Mouse (Mus musculus) heart, embryonic 13.5 days (tissue): ENCODE data around the gene Ect2. TPM values are rescaled to one million over a fixed set of nuclear protein-coding genes. Genes with fewer than 3 reads are reported as not detected.
A peak's percentile ranks its signal among the peaks of the same experiment; 100 is the strongest.

Source experiments
- ATAC-seq: fragments of 200-750 bp; cut with Nextera tagmentation; 2 replicates; pipeline ENCODE4 v1.8.0; 2017; ENCODE audit warnings: moderate TSS enrichment; ENCODE audit not compliant: insufficient number of reproducible peaks, low FRiP score, low TSS enrichment; ENCODE audit errors: extremely low read depth
- H3K27ac ChIP-seq: fragments of 300-500 bp; sonication (generic); replicated peaks from 2 replicates; pipeline ENCODE4 v1.5.1; 2015; ENCODE audit warnings: moderate library complexity, mild to moderate bottlenecking, inconsistent platforms
- H3K27me3 ChIP-seq: fragments of 300-500 bp; sonication (generic); replicated peaks from 2 replicates; pipeline ENCODE4 v1.6.1; 2015; ENCODE audit warnings: mild to moderate bottlenecking, inconsistent platforms
- H3K36me3 ChIP-seq: fragments of 300-500 bp; sonication (generic); 2 replicates; pipeline ENCODE4 v1.6.1; 2015; ENCODE audit warnings: mild to moderate bottlenecking, inconsistent platforms
- H3K4me1 ChIP-seq: fragments of 300-500 bp; sonication (generic); 2 replicates; pipeline ENCODE4 v1.6.1; 2015; ENCODE audit warnings: inconsistent platforms
- H3K4me2 ChIP-seq: fragments of 300-500 bp; sonication (generic); 2 replicates; pipeline ENCODE4 v1.6.1; 2015; ENCODE audit warnings: inconsistent platforms, mild to moderate bottlenecking, moderate library complexity
- H3K4me3 ChIP-seq: fragments of 300-500 bp; sonication (generic); 2 replicates; pipeline ENCODE4 v1.5.1; 2015; ENCODE audit warnings: moderate library complexity, mild to moderate bottlenecking, inconsistent platforms
- H3K9ac ChIP-seq: fragments of 300-500 bp; sonication (generic); 2 replicates; pipeline ENCODE4 v1.6.1; 2015; ENCODE audit warnings: inconsistent platforms, mild to moderate bottlenecking, moderate library complexity
- H3K9me3 ChIP-seq: fragments of 300-500 bp; sonication (generic); 2 replicates; pipeline ENCODE4 v1.6.1; 2016; ENCODE audit warnings: inconsistent platforms
- WGBS: fragments of 180-500 bp; shearing (Covaris S2); methylation state at CpG from one replicate; pipeline ENCODE4 v1.1.7; 2015; ENCODE audit warnings: mixed read lengths; 5-methylcytosine and 5-hydroxymethylcytosine counted together
- polyA plus RNA-seq: library from polyadenylated mRNA; unstranded; fragments of >200 nt; fragmentation: Nextera tagmentation; extraction: Ambion mirVana; gene quantifications from 2 replicates; pipeline ENCODE4 v1.2.1, GENCODE M21; 2015

Gene Ect2
- polyA plus RNA-seq, 1 experiment from 2014 or later: 39.2 TPM

DNA sequence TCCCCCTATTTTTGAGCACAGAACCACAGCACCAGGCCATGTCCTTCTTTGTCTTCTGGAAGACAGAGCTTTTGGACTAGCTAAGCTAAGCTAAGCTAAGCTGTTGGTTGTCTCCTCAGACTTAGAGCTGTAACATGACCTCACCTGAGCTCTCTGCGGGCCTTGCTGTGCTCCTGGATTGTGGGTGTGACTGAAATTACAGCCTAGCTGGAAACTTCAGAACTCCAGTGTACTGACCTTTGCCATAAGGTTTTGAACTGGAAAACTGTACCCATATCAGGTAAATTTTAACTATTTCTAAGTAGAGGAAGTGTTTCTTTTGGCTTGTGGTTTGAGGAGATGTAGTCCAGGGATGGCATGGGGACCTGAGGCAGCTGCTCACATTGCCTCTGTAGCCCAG is 34.7 kb upstream of the Ect2 start:
- Histone ChIP-seq H3K4me2 (no peak overlapping the region), H3K4me1 (peaks cover 50% of the 10 kb centered on the region), H3K9ac (no peak overlapping the region), H3K9me3 (no peaks in the 10 kb centered on the region), H3K27me3 (no peaks in the 10 kb centered on the region), H3K36me3 (0 out of 2 replicates have a peak, but pooled peaks cover 8% of the 10 kb centered on the region), H3K4me3 (no peak overlapping the region), H3K27ac (no peak overlapping the region)
- 73% methylated on average over 1 of the region's 1 CpGs for WGBS
- no peak for ATAC-seq

DNA sequence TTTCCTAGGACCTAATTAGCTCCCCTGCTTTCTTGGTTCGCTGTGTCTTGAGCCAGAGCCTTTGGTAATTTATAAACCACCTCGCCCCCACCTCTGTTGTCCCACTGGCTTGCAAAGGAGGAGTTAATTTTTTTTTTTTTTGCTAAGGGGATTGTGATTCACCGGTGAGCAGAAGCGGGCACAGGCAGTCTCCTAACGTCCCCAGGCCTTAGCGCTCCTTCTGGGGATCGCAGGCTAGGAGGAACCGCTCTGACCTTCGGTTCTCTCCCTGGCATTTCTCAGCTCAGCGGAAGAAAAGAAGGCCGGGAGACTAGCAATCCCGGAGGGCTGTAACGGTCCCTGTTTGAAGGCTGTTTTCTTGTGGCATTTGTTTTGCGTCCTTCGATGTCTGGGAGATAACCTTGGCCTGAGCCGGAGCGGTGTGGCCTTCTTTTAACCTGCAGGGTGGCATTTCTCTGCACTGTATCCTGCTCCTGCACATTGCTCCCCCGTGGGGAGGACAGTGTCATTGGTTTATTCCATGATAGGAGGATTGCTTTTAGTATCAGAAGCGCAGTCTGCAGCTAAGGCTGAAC is 30.0 kb upstream of the Ect2 start:
- Histone ChIP-seq H3K27ac (peak overlapping the region; percentile 59), H3K4me1 (peaks cover 8% of the 10 kb centered on the region; the same call in 1 of the 2 replicates), H3K9me3 (no peaks in the 10 kb centered on the region), H3K4me3 (peak overlapping the region; percentile 71), H3K27me3 (no peaks in the 10 kb centered on the region), H3K9ac (peak overlapping the region; percentile 84), H3K36me3 (0 out of 2 replicates have a peak, but pooled peaks cover 8% of the 10 kb centered on the region), H3K4me2 (peak overlapping the region; percentile 84)
- ATAC-seq: no peak
- 8% methylated on average over 19 of the region's 19 CpGs for WGBS

DNA sequence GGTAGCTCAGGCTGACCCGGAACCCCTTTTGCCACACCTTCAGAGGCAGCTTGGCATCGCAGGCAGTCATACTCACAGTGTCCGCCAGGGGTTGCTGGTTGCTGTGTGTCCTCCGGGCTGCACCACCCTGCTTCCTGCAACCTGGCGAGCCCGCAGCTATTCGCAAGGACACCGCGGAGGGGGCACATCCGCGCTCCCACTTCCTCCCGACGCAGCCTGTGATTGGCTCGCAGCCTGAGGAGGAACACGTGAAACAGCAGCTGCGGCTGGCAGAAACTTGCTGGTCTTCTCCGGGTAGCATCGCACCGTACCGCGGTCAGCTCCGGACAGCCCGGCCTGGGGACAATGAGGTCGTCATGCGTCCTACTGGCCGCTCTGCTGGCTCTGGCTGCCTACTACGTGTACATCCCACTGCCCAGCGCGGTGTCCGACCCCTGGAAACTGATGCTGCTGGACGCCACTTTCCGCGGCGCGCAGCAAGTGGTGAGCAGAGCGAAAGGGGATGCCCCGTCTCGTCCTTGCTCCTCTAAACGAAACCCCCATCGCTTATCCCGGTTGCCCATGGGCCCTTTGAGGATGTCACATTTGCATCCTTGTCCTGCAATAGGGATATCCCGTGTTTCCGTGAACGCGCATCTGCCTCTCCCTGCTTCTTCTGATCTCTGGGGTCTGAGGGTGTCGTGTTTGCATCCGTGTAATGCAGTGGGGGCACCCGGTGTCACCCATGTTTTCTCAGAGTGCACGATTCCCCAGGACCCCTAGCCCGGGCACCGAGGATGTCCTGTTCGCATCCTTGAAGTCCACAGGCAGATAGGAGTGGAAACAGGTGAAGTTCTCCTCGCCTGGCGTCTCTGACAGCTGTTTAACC is 29.3 kb upstream of the Ect2 start, which contains the start of gene Nceh1:
Gene Nceh1, plus strand, starts transcription at position 233 of the 868 bp plus-strand sequence.
- no peaks in the 10 kb centered on the region for H3K9me3 ChIP-seq
- H3K27ac ChIP-seq: peak within 1 kb of the TSS; percentile 59
- peak within 1 kb of the TSS; percentile 84 for H3K9ac ChIP-seq
- 1% methylated on average over 54 of the region's 54 CpGs for WGBS
- H3K4me3 ChIP-seq: peak within 1 kb of the TSS; percentile 71
- ATAC-seq: peak; percentile 84; the same call in 1 of the 2 replicates
- H3K36me3 ChIP-seq: 0 out of 2 replicates have a peak, but pooled peaks cover 8% of the 10 kb centered on the region
- peak within 1 kb of the TSS; percentile 84 for H3K4me2 ChIP-seq
- no peaks in the 10 kb centered on the region for H3K27me3 ChIP-seq
- H3K4me1 ChIP-seq: peaks cover 8% of the 10 kb centered on the region; the same call in 1 of the 2 replicates

DNA sequence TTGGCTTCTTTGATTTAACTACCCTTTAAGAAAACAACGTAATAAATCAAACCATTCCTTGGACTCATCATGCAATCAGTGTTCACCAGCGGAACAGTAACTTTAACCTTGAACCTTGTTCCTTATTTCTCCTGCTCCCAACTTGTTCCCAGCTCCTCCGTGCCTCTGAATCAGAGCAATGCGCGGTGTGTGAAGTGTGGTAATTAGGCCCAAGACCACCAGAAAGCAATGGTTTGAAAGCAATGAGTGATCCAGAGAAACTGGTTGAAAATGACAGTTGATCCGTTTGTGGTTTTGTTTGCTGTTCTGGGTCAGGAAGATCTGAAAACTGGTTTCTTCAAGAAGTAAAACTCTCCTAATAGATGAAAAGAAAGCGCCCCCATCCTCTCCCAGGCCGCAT is 26.0 kb upstream of the Ect2 start:
- WGBS: 85% methylated on average over 8 of the region's 8 CpGs
- Histone ChIP-seq H3K27ac (no peak overlapping the region), H3K4me1 (peaks cover 8% of the 10 kb centered on the region; the same call in 1 of the 2 replicates), H3K36me3 (no peaks in the 10 kb centered on the region), H3K27me3 (no peaks in the 10 kb centered on the region), H3K9me3 (no peaks in the 10 kb centered on the region), H3K4me2 (no peak overlapping the region), H3K4me3 (no peak overlapping the region), H3K9ac (no peak overlapping the region)
- no peak for ATAC-seq

DNA sequence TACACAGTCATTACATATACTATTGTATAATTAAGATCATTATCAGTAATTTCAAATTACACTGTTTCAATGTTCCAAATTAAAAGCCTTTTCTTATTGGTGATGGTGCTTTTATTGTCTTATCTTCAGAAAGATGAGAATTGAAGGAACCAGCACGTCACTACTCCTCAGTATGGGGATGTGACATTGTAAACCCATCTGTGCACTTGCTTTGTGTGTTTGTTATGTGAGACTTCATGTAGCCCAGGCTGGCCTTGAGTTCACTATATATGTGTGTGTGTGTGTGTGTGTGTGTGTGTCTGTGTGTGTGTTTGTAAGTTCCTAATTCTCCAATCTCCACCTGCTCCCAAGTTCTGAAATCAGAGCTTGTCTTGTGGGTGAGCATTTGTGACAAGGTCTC is 16.6 kb upstream of the Ect2 start:
- Histone ChIP-seq H3K4me3 (no peak overlapping the region), H3K4me1 (no peaks in the 10 kb centered on the region), H3K36me3 (no peaks in the 10 kb centered on the region), H3K9ac (no peak overlapping the region), H3K9me3 (no peaks in the 10 kb centered on the region), H3K27ac (no peak overlapping the region), H3K4me2 (no peak overlapping the region), H3K27me3 (no peaks in the 10 kb centered on the region)
- no peak for ATAC-seq
- WGBS: 59% methylated on average over 1 of the region's 1 CpGs

DNA sequence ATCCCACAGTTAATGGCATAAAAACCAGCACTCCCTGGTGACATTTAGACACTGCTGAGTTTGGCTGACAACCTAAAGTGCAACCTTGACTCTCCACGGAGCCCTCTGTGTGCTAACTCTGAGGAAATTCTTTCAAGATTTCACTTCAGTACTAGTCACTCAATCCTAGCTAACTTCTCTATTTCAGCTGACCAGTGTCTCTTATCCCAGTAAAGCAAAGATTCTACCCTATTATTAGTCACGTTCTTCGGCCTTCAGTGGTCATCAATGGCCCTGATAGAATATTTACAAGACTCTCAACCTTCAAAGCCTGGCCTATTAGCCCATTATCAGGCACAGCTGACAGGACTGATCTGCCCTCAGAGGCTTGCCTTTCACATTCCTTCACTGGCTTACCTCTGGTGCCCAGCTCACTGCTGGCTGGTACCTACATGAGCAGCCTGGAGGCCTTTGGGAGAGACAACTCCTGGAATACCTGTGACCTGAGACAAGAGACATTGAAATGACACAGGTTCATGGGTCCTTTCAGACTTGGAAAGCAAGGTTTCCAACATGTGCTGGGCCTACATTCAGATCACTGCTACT is 11.9 kb upstream of the Ect2 start:
- Histone ChIP-seq H3K27me3 (no peaks in the 10 kb centered on the region), H3K4me1 (no peaks in the 10 kb centered on the region), H3K9ac (no peak overlapping the region), H3K4me3 (no peak overlapping the region), H3K9me3 (no peaks in the 10 kb centered on the region), H3K36me3 (no peaks in the 10 kb centered on the region), H3K27ac (no peak overlapping the region), H3K4me2 (no peak overlapping the region)
- no peak for ATAC-seq
- WGBS: 54% methylated on average over 3 of the region's 3 CpGs

DNA sequence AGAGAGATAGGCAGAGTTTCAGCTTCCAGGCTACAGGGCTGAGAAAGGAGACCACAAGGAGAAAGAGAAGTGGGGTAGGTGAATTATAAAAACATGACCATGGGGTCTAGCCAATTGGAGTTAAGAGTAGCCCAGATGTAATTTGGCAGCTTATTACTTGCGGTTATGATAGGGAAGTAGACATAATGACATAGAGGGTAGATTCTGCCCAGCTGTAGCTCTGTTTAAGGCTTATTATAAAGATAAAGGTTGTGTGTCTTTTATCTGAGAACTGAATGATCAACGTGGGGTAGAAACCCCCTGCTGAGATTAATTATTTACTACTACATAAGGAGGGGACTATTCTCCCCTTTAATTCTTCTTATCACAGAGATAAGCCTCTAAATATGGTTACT is 8.7 kb upstream of the Ect2 start:
- Histone ChIP-seq H3K9me3 (no peaks in the 10 kb centered on the region), H3K27ac (no peak overlapping the region), H3K9ac (no peak overlapping the region), H3K4me1 (0 out of 2 replicates have a peak, but pooled peaks cover 2% of the 10 kb centered on the region), H3K4me3 (no peak overlapping the region), H3K36me3 (no peaks in the 10 kb centered on the region), H3K27me3 (no peaks in the 10 kb centered on the region), H3K4me2 (no peak overlapping the region)
- no peak for ATAC-seq
- WGBS: 58% methylated on average over 2 of the region's 2 CpGs

DNA sequence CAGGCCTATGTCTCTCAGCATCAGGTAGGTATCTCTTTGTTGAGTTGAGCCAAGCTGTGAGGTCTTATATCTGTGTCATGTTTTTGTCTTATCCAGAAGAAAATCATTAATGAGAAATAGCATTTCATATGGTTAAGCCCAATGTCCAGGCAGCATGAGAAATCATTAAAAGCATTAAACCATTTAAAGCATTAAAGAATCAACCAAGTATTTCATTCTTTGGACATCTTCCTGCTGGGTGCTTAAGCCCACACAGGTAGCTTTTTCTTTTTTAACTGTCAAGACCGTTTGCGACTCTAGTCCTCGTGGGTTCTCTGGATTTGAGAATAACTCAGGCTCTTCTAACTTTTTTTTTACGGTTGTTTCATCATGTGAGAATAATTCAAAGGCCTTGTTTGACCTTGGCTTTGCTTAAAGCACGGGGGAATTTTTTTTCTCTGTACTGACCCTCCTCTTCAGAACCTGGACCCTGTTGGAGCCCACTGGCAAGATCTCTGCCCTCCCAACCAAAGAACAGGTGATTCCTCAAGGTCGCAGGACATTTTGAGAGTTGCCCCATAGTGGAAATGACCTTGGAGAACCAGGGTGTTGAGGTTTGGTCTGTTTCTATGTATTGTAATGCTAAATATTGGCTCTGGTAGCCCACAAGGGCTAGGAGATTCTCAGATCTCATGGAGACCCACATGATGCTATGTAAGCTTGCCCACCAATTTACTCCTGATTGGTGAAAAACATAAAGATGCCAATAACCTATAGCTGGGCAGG is 8.1 kb upstream of the Ect2 start:
- Histone ChIP-seq H3K36me3 (no peaks in the 10 kb centered on the region), H3K4me3 (no peak overlapping the region), H3K9me3 (no peaks in the 10 kb centered on the region), H3K4me2 (no peak overlapping the region), H3K27ac (no peak overlapping the region), H3K27me3 (no peaks in the 10 kb centered on the region), H3K4me1 (0 out of 2 replicates have a peak, but pooled peaks cover 2% of the 10 kb centered on the region), H3K9ac (no peak overlapping the region)
- WGBS: 80% methylated on average over 6 of the region's 6 CpGs
- ATAC-seq: no peak

DNA sequence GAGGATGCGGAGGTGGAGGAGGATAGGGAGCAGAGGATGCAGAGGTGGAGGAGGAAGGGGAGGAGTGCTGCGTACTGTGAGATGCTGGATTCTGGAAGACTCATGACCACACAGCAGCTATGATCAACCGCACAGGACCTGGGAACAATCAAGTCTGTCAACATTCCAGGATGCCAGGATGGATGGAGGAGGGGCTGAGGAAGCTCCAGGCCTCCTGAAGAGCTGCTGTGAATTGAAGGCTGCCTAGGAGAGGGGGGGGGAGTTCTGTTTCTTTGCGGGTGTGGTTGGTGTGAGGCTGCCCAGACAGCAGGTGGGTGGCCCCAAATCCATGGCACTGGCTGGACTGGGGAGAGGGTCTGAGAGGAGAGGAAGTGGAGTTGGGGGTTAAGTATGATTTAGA is 5.2 kb upstream of the Ect2 start:
- no peak overlapping the region for H3K4me2 ChIP-seq
- no peak overlapping the region for H3K4me3 ChIP-seq
- no peak for ATAC-seq
- no peak overlapping the region for H3K9ac ChIP-seq
- no peaks in the 10 kb centered on the region for H3K27me3 ChIP-seq
- H3K9me3 ChIP-seq: no peaks in the 10 kb centered on the region
- no peak overlapping the region for H3K27ac ChIP-seq
- H3K36me3 ChIP-seq: no peaks in the 10 kb centered on the region
- H3K4me1 ChIP-seq: peaks cover 21% of the 10 kb centered on the region
- WGBS: 41% methylated on average over 4 of the region's 4 CpGs

DNA sequence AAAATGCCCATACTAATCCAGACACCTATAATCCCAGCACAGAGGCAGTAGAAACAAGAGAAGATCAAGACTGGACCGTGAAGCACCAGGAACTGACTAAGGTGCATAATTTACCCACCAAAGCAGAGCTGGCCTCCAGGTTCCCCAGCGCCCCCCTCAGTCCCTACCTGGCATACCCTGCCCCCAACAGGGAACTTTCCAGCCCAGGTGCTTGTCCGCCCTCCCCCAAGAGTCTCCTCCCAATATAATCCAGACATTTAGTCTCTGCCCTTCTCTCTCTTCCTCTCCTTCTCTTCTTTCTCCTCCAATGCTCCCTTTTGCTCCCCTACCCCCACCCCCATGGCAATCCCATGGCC is 2.9 kb upstream of the Ect2 start:
- Histone ChIP-seq H3K36me3 (no peaks in the 10 kb centered on the region), H3K4me1 (peaks cover 35% of the 10 kb centered on the region), H3K9ac (no peak overlapping the region), H3K4me3 (no peak overlapping the region), H3K27ac (0 out of 2 replicates have a peak overlapping the region, but pooled peaks have one; percentile 5), H3K9me3 (no peaks in the 10 kb centered on the region), H3K4me2 (no peak overlapping the region), H3K27me3 (no peaks in the 10 kb centered on the region)
- no peak for ATAC-seq
- WGBS: 73% methylated on average over 3 of the region's 3 CpGs
